26 mouse cellular contexts compared by ENCODE assay signal in the genomic region with DNA sequence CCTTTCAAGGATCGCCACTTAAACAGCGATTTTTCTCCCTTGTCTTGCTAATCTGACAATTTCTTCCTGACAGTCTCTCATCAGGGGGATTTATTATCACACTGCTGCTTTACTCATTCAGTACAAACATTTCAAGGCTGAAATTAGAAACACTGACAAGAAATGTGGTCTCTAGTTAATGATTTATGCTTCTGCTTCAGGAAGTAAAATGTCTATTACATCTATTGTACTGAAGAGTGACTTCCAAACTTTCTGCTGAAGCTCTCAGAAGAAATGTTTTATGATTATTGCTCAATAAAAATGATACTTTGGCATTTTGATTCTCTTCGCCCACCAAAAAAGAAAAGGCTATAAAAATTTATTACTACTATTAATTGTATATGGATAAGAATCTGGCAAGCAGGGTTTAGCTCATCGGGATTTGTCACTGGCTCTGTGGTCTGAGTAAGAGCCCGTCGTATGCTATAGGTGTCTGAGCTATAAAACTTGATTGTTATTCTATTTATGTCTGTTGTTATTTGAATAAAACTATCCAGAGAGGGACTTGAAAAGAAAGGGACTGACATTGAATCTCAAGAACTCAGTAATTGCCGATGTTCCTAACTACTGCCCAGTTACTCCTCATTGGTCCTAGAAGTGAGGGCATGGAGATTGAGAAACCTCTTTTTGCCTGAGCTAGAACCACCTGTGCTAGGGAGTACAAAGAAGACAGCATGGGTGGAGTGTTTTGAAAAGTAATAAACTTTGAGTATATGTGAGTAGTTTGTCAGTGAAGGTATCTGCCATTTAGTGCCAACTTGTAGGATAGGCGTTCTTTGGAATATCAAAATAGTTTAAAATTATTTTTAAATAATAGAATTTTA.
A peak's percentile ranks its signal among the peaks of the same experiment; 100 is the strongest.
DNase-seq lines count a peak whose midpoint lies in the region; ATAC-seq and TF ChIP-seq lines count a peak whose summit lies in the region.
"Had no signal": no experiment of that assay in that cellular context is flagged by ENCODE, and none has a peak within 500 bp of the region (broad histone marks: within the 10 kb centered on the region; RNA-seq: fewer than 3 reads in every experiment).

No protein-coding gene starts in this region.

- H3K36me3 ChIP-seq in kidney, postnatal 0 days (ENCODE audit: insufficient read depth, low read length): no peaks in the 10 kb centered on the region
- H3K36me3 ChIP-seq in intestine, embryonic 14.5 days (ENCODE audit: control insufficient read depth, insufficient read depth, low read length): no peaks in the 10 kb centered on the region
- no peaks in the 10 kb centered on the region for H3K36me3 ChIP-seq in intestine, embryonic 16.5 days (ENCODE audit: control insufficient read depth, insufficient read depth, low read length)
- H3K36me3 ChIP-seq: embryonic facial prominence, embryonic 13.5 days; embryonic facial prominence, embryonic 15.5 days; forebrain, embryonic 15.5 days; G1E had no signal

- H3K4me2 ChIP-seq in kidney, postnatal 0 days (ENCODE audit: low read length): no peak overlapping the region
- no peak overlapping the region; the same call in 1 of the 2 replicates for H3K4me2 ChIP-seq in intestine, embryonic 14.5 days (ENCODE audit: low read length)
- peak overlapping the region; percentile 19 for H3K4me2 ChIP-seq in intestine, embryonic 16.5 days (ENCODE audit: low read depth, low read length)
- H3K4me2 ChIP-seq: embryonic facial prominence, embryonic 13.5 days; embryonic facial prominence, embryonic 15.5 days; forebrain, embryonic 13.5 days; forebrain, embryonic 15.5 days had no signal

- no peak overlapping the region for H3K9ac ChIP-seq in kidney, postnatal 0 days (ENCODE audit: low read depth, low read length)
- H3K9ac ChIP-seq in intestine, embryonic 14.5 days (ENCODE audit: low read length): no peak overlapping the region
- no peak overlapping the region for H3K9ac ChIP-seq in intestine, embryonic 16.5 days (ENCODE audit: low read depth, low read length)
- H3K9ac ChIP-seq: embryonic facial prominence, embryonic 13.5 days; embryonic facial prominence, embryonic 15.5 days; forebrain, embryonic 13.5 days; forebrain, embryonic 15.5 days; forebrain, postnatal 0 days had no signal

- DNase-seq in kidney, postnatal 0 days (ENCODE audit: low spot score): peak; percentile 22
- no peak for DNase-seq in kidney, postnatal 25 days
- no peak for DNase-seq in intestine, embryonic 14.5 days (ENCODE audit: low spot score)
- DNase-seq in cerebellum, adult 11-12 months: no peak
- DNase-seq: adrenal gland, adult 8-10 months; adrenal gland, postnatal 14 days; adrenal gland, postnatal 36 days; B cell, adult 2 months; cerebellum, adult 18-20 months; cerebellum, adult 8-10 months; cerebellum, adult 9-11 months; cerebellum, postnatal 14 days; cerebellum, postnatal 36 days; embryo, embryonic 11 days; forebrain, postnatal 0 days had no signal

- no peak for ATAC-seq in kidney, postnatal 0 days (replicated peaks; ENCODE audit: low FRiP score, low read depth)
- ATAC-seq in intestine, embryonic 14.5 days (replicated peaks; ENCODE audit: low FRiP score, low TSS enrichment, low read depth): peak; percentile 85
- ATAC-seq in intestine, embryonic 16.5 days: peak; percentile 94
- ATAC-seq in erythroblast, adult 5-6 weeks (replicated peaks; ENCODE audit: low FRiP score, poor library complexity, severe bottlenecking): no peak
- ATAC-seq: activated CD4-positive, CD25-positive, alpha-beta regulatory T cell, adult 4 months; CD4-positive, CD25-positive, alpha-beta regulatory T cell, adult 4 months; forebrain, embryonic 13.5 days; forebrain, embryonic 15.5 days; forebrain, postnatal 0 days; Patski had no signal

- TF ChIP-seq CTCF in kidney, postnatal 0 days (IDR thresholded peaks at IDR 0.05; ENCODE audit: low read depth): no peak

- no peak overlapping the region for H3K4me3 ChIP-seq in kidney, postnatal 0 days (replicated peaks; ENCODE audit: low read depth, low read length)
- no peak overlapping the region for H3K4me3 ChIP-seq in intestine, embryonic 14.5 days (ENCODE audit: low read depth, low read length)
- no peak overlapping the region for H3K4me3 ChIP-seq in intestine, embryonic 16.5 days (ENCODE audit: low read length)
- H3K4me3 ChIP-seq: embryonic facial prominence, embryonic 13.5 days; embryonic facial prominence, embryonic 15.5 days; forebrain, embryonic 13.5 days; forebrain, embryonic 15.5 days had no signal

- H3K27ac ChIP-seq in kidney, postnatal 0 days: no peak overlapping the region
- H3K27ac ChIP-seq in intestine, embryonic 14.5 days (ENCODE audit: low read depth): no peak overlapping the region
- H3K27ac ChIP-seq in intestine, embryonic 16.5 days (ENCODE audit: low read length): peak overlapping the region; percentile 68; the same call in 1 of the 2 replicates
- H3K27ac ChIP-seq: embryonic facial prominence, embryonic 13.5 days; embryonic facial prominence, embryonic 15.5 days; forebrain, embryonic 13.5 days; forebrain, embryonic 15.5 days had no signal

- H3K4me1 ChIP-seq in kidney, postnatal 0 days (replicated peaks; ENCODE audit: insufficient read depth, low read length): no peaks in the 10 kb centered on the region
- H3K4me1 ChIP-seq in intestine, embryonic 14.5 days (replicated peaks; ENCODE audit: control insufficient read depth, insufficient read depth, low read length): no peaks in the 10 kb centered on the region
- no peaks in the 10 kb centered on the region for H3K4me1 ChIP-seq in intestine, embryonic 16.5 days (ENCODE audit: control insufficient read depth, insufficient read depth, low read length)
- H3K4me1 ChIP-seq: embryonic facial prominence, embryonic 13.5 days; embryonic facial prominence, embryonic 15.5 days; forebrain, embryonic 13.5 days; forebrain, embryonic 15.5 days had no signal

- 43% methylated on average over 8 of the region's 8 CpGs for WGBS in kidney, postnatal 0 days
- WGBS in intestine, embryonic 14.5 days: 63% methylated on average over 8 of the region's 8 CpGs
- WGBS in intestine, embryonic 16.5 days: 57% methylated on average over 8 of the region's 8 CpGs

- no peaks in the 10 kb centered on the region for H3K9me3 ChIP-seq in kidney, postnatal 0 days (replicated peaks; ENCODE audit: low read length)
- H3K9me3 ChIP-seq in intestine, embryonic 14.5 days (ENCODE audit: control insufficient read depth, low read length): no peaks in the 10 kb centered on the region
- no peaks in the 10 kb centered on the region for H3K9me3 ChIP-seq in intestine, embryonic 16.5 days (ENCODE audit: control insufficient read depth, low read length)
- H3K9me3 ChIP-seq: embryonic facial prominence, embryonic 13.5 days; embryonic facial prominence, embryonic 15.5 days; forebrain, embryonic 13.5 days; forebrain, embryonic 15.5 days; G1E had no signal

- no peaks in the 10 kb centered on the region for H3K27me3 ChIP-seq in kidney, postnatal 0 days (ENCODE audit: insufficient read depth, low read length)
- H3K27me3 ChIP-seq in intestine, embryonic 14.5 days (replicated peaks; ENCODE audit: control insufficient read depth, insufficient read depth, low read length): no peaks in the 10 kb centered on the region
- H3K27me3 ChIP-seq in intestine, embryonic 16.5 days (replicated peaks; ENCODE audit: control insufficient read depth, insufficient read depth, low read length): no peaks in the 10 kb centered on the region
- H3K27me3 ChIP-seq: CH12.LX; embryonic facial prominence, embryonic 13.5 days; embryonic facial prominence, embryonic 15.5 days; forebrain, embryonic 13.5 days; forebrain, embryonic 15.5 days; Patski had no signal

Comparison
In these comparisons a context has a peak if more than half of its experiments do, and no peak if none do; other contexts are left out.
1. ATAC-seq: peak in intestine, embryonic 14.5 days (single experiment) and intestine, embryonic 16.5 days (single experiment); none in kidney, postnatal 0 days (single experiment) and erythroblast, adult 5-6 weeks (single experiment).